Mouse (Mus musculus) large intestine, adult 2 months (tissue): ENCODE measurements around the gene Thg1l. TPM values are rescaled to one million over a fixed set of nuclear protein-coding genes. Genes with fewer than 3 reads are reported as not detected.

Experiments used
- polyA plus RNA-seq: library from polyadenylated mRNA; depleted of rRNA; stranded (reverse); fragments of >200 nt; gene quantifications from 2 replicates; pipeline ENCODE4 v1.2.3, GENCODE M21; 2012; rRNA removed

Gene Thg1l
- polyA plus RNA-seq, 1 experiment, result 7.7 TPM

Other genes starting within 250 kb of the Thg1l start
- gene Clint1, start 103.4 kb downstream of the Thg1l start, polyA plus RNA-seq, result 78.2 and 106 TPM in 2 replicates
- gene Lsm11, start 10.6 kb downstream of the Thg1l start, polyA plus RNA-seq, result 2.5 and 3.2 TPM in 2 replicates
- gene Sox30, start 24.8 kb upstream of the Thg1l start, polyA plus RNA-seq, result not detected in 2 replicates
- 20.6 and 22.5 TPM in 2 replicates for gene Gm12166, start 96.8 kb upstream of the Thg1l start, polyA plus RNA-seq
- 7.8 and 12.4 TPM in 2 replicates for gene Adam19, start 100.5 kb upstream of the Thg1l start, polyA plus RNA-seq
- 1.0 and 1.2 TPM in 2 replicates for gene Nipal4, start 211.0 kb upstream of the Thg1l start, polyA plus RNA-seq